Mouse (Mus musculus) heart, adult 2 months (tissue): ENCODE results near the gene Fhad1. TPM values are rescaled to one million over a fixed set of nuclear protein-coding genes. Genes with fewer than 3 reads are reported as not detected.
"Not testable (repeated sequence)": the region's sequence is repeated elsewhere in the genome, so short reads cannot be mapped to it uniquely, and the experiment has no call there.

Source experiments
- DNase-seq, 2 experiments: peaks; one replicate each; pipeline ENCODE4 v3.0.0; 2021
- H3K27ac ChIP-seq: fragments of 200-600 bp; 2 replicates; pipeline ENCODE4 v1.8.1; 2022
- H3K27me3 ChIP-seq: fragments of 200-500 bp; 2 replicates; pipeline ENCODE4 v1.6.1; 2012; ENCODE audit warnings: mild to moderate bottlenecking, low read length, inconsistent platforms, mixed read lengths; ENCODE audit not compliant: control insufficient read depth, insufficient read depth
- H3K36me3 ChIP-seq: fragments of 200-500 bp; 2 replicates; pipeline ENCODE4 v1.6.1; 2012; ENCODE audit warnings: low read length, inconsistent platforms; ENCODE audit not compliant: control insufficient read depth, insufficient read depth
- H3K4me1 ChIP-seq: fragments of 200-500 bp; 2 replicates; pipeline ENCODE4 v1.6.1; 2011; ENCODE audit warnings: low read length; ENCODE audit not compliant: control insufficient read depth, insufficient read depth
- H3K4me3 ChIP-seq: fragments of 200-600 bp; 2 replicates; pipeline ENCODE4 v1.8.1; 2022
- H3K79me2 ChIP-seq: fragments of 200-500 bp; replicated peaks from 2 replicates; pipeline ENCODE4 v1.6.1; 2012; ENCODE audit warnings: mild to moderate bottlenecking, inconsistent platforms, low read length, moderate library complexity, mixed read lengths; ENCODE audit not compliant: control insufficient read depth, insufficient read depth
- H3K9ac ChIP-seq: fragments of 200-500 bp; 2 replicates; pipeline ENCODE4 v1.6.1; 2012; ENCODE audit warnings: low read depth, mild to moderate bottlenecking, control low read depth, inconsistent platforms, low read length, mixed read lengths
- CTCF ChIP-seq: fragments of 200-600 bp; IDR thresholded peaks from 2 replicates; pipeline ENCODE4 v1.8.1; 2022; ENCODE audit warnings: antibody characterized with exemption, mild to moderate bottlenecking, moderate library complexity
- EP300 ChIP-seq: fragments of 200-500 bp; IDR thresholded peaks from 2 replicates; pipeline ENCODE4 v1.6.1; 2011; ENCODE audit warnings: low read depth, low read length, control low read depth; ENCODE audit not compliant: insufficient read depth
- POLR2A ChIP-seq: fragments of 200-500 bp; IDR thresholded peaks from 2 replicates; pipeline ENCODE4 v1.6.1; 2011; ENCODE audit warnings: mild to moderate bottlenecking, low read depth, low read length, control low read depth; ENCODE audit not compliant: insufficient read depth
- WGBS: fragments of 180-500 bp; shearing (Covaris S2); methylation state at CpG from one replicate; pipeline ENCODE4 v1.1.7; 2018; 5-methylcytosine and 5-hydroxymethylcytosine counted together
- intact Hi-C: fragments of 180-260 bp; cut with DNase I; formaldehyde crosslinking; loops from one replicate; pipeline ENCODE4 v1.15.1; 2025
- polyA plus RNA-seq: library from polyadenylated mRNA; depleted of rRNA; stranded (reverse); fragments of >200 nt; gene quantifications from 2 replicates; pipeline ENCODE4 v1.2.3, GENCODE M21; 2012
- total RNA-seq, 2 experiments: library from RNA; stranded (reverse); gene quantifications; 2 replicates each; pipeline ENCODE4 v1.2.3; 2021

The Fhad1 gene
- total and polyA plus RNA-seq, 3 experiments = 0.47 to 0.55 (median 0.53) TPM

GRCm38 (mm10) chr4:141999494-142000074 lies 15.3 kb downstream of the Fhad1 start:
- no peak overlapping the region for H3K27ac ChIP-seq
- H3K9ac ChIP-seq = no peak overlapping the region
- H3K36me3 ChIP-seq = no peaks in the 10 kb centered on the region
- no peaks in the 10 kb centered on the region for H3K27me3 ChIP-seq
- WGBS = 51% methylated on average over 7 of the region's 7 CpGs
- no peaks in the 10 kb centered on the region for H3K79me2 ChIP-seq
- H3K4me3 ChIP-seq = no peak overlapping the region
- DNase-seq = no peak
- TF ChIP-seq CTCF (no peak), EP300 (no peak), POLR2A (no peak)
- no peaks in the 10 kb centered on the region for H3K4me1 ChIP-seq
- intact Hi-C loops = no loop called here

DNA sequence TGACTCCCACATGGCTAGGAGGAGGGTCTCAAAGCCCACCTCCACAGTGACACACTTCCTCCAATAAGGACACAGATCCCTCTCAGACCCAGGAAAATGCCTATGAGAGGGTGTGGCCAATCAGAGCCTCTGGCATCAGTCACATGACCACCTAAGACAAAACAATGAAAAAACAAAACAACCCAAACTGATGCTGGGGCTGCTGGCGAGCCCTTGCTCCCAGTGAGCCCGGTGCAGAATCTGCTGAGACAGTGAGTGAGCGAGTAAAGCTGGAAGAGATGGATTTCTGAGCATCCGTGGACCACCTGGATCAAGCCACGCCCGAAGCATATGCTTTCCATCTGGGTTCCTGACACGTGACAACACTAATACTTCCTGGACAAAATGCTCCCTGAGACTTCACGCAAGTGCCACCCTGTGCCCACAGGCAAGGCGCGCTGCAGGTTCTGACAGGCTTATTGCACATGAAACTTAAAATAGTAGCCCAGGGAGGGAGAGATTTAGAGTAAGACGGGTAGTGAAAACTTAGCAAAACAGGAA lies 16.5 kb downstream of the Fhad1 start:
- H3K27me3 ChIP-seq = no peaks in the 10 kb centered on the region
- no peaks in the 10 kb centered on the region for H3K4me1 ChIP-seq
- no peaks in the 10 kb centered on the region for H3K79me2 ChIP-seq
- no peak overlapping the region for H3K4me3 ChIP-seq
- intact Hi-C loops = no loop called here
- TF ChIP-seq POLR2A (no peak), EP300 (no peak), CTCF (no peak)
- no peak overlapping the region for H3K27ac ChIP-seq
- no peak for DNase-seq
- no peaks in the 10 kb centered on the region for H3K36me3 ChIP-seq
- H3K9ac ChIP-seq = no peak overlapping the region
- WGBS = 26% methylated on average over 11 of the region's 11 CpGs

DNA sequence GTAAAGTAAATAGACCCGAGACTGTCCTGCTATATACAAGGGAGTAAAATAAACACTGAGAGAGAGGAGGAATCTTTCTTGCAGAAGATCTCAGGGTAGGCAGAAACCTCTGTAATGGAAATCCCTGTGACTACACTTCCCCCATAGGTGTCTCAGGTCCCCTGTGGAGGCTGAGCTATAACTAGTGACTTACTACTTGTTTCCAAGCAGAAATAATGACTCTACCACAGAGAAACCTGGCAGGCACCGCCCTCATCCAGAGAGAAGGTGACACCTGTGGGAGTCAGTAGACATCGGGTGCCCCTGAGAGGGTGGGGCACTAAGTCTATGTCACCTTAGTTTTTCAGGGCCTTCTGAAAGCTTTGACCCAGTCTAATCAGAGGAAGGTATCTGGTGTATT lies 18.0 kb downstream of the Fhad1 start:
- H3K27ac ChIP-seq = no peak overlapping the region
- TF ChIP-seq POLR2A (no peak), EP300 (no peak), CTCF (no peak)
- H3K27me3 ChIP-seq = no peaks in the 10 kb centered on the region
- DNase-seq = no peak
- no peak overlapping the region for H3K9ac ChIP-seq
- no peaks in the 10 kb centered on the region for H3K79me2 ChIP-seq
- no peaks in the 10 kb centered on the region for H3K4me1 ChIP-seq
- no peak overlapping the region for H3K4me3 ChIP-seq
- intact Hi-C loops = no loop called here
- no peaks in the 10 kb centered on the region for H3K36me3 ChIP-seq
- WGBS = 75% methylated on average over 3 of the region's 3 CpGs

DNA sequence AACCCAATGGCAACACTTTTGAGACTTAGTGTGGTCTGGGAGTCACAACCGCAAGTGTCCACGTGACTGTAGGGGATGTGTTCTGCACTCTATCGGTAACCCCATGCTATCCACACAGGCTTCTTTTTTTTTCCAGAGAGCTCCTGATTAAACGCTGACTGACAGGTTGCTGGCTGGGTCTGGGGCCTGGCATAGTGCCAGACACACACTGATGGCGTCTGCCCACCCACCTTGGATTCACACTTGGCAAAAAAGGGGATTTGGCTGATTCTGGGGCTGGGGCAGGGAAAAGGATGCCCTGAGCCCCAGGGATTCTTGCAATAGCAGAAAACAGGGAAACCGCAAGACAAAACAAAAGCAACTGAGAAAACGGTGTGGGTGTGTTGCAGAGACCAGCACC lies 18.8 kb downstream of the Fhad1 start:
- Histone ChIP-seq H3K4me1 (no peaks in the 10 kb centered on the region), H3K27ac (no peak overlapping the region), H3K27me3 (no peaks in the 10 kb centered on the region), H3K9ac (no peak overlapping the region), H3K4me3 (no peak overlapping the region), H3K36me3 (no peaks in the 10 kb centered on the region), H3K79me2 (no peaks in the 10 kb centered on the region)
- DNase-seq = no peak
- 43% methylated on average over 7 of the region's 7 CpGs for WGBS
- no peak for TF ChIP-seq CTCF
- no peak for TF ChIP-seq POLR2A
- TF ChIP-seq EP300 = no peak
- intact Hi-C loops = no loop called here

DNA sequence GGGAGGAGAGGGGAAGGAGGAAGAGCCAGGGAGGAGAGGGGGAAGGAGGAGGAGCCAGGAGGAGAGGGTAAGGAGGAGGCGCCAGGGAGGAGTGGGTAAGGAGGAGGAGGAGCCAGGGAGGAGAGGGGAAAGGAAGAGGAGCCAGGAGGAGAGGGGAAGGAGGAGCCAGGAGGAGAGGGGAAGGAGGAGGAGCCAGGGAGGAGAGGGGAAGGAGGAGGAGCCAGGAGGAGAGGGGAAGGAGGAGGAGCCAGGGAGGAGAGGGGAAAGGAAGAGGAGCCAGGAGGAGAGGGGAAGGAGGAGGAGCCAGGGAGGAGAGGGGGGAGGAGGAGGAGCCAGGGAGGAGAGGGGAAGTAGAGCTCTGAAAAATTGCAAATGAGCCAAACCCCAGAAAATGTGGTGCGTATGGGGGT lies 20.8 kb downstream of the Fhad1 start:
- H3K79me2 ChIP-seq, H3K27me3 ChIP-seq, DNase-seq, H3K4me3 ChIP-seq, H3K4me1 ChIP-seq, H3K9ac ChIP-seq, H3K27ac ChIP-seq, intact Hi-C loops, H3K36me3 ChIP-seq: not testable (repeated sequence)
- WGBS = 58% methylated on average over 2 of the region's 2 CpGs

DNA sequence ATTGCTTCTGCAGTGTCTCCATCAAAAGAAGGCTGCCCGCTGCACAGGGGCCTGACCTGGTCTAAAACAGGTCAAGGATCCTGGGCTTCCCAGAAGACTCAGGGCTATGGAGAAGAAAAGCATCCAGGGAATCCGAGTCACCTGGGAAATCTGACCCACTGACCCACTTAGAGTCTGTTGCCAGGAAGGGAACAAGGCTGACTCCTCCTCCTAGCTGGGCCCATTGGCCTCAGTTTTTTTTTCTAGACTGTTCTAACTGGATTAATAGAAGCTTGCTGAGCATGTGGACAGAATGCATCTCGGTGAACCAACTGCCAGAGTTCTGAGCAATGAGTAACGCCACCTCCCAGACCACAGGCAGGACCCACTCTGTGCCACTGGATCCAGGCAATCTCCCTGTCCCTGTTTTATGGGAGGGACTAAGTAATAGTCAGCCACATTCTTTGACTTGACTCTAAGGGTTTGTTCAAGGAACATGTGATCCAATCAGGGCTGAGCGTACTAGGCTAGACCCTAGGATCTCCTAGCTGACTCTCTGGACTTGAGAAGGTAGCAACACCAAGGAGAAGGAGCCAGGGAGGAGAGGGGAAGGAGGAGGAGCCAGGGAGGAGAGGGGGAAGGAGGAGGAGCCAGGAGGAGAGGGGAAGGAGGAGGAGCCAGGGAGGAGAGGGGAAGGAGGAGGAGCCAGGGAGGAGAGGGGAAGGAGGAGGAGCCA lies 21.4 kb downstream of the Fhad1 start:
- Histone ChIP-seq H3K79me2 (no peaks in the 10 kb centered on the region), H3K27me3 (no peaks in the 10 kb centered on the region), H3K9ac (no peak overlapping the region), H3K4me1 (no peaks in the 10 kb centered on the region), H3K36me3 (no peaks in the 10 kb centered on the region), H3K4me3 (no peak overlapping the region), H3K27ac (no peak overlapping the region)
- intact Hi-C loops = no loop called here
- DNase-seq = no peak
- 84% methylated on average over 5 of the region's 5 CpGs for WGBS
- no peak for TF ChIP-seq EP300
- TF ChIP-seq POLR2A = no peak
- TF ChIP-seq CTCF = no peak
